Mouse (Mus musculus) hindbrain, embryonic 13.5 days (tissue): ENCODE results near the gene Mthfd1. TPM values are rescaled to one million over a fixed set of nuclear protein-coding genes. Genes with fewer than 3 reads are reported as not detected.

Experiments
- ATAC-seq: fragments of 200-750 bp; cut with Nextera tagmentation; 2 replicates; pipeline ENCODE4 v1.8.0; 2017; ENCODE audit warnings: moderate TSS enrichment; ENCODE audit not compliant: low FRiP score
- H3K27ac ChIP-seq: fragments of 300-500 bp; sonication (generic); 2 replicates; pipeline ENCODE4 v1.5.1; 2015; ENCODE audit warnings: inconsistent platforms, mild to moderate bottlenecking, moderate library complexity
- H3K27me3 ChIP-seq: fragments of 300-500 bp; sonication (generic); 2 replicates; pipeline ENCODE4 v1.6.1; 2015; ENCODE audit warnings: mild to moderate bottlenecking, inconsistent platforms
- H3K36me3 ChIP-seq: fragments of 300-500 bp; sonication (generic); 2 replicates; pipeline ENCODE4 v1.6.1; 2015; ENCODE audit warnings: mild to moderate bottlenecking, inconsistent platforms
- H3K4me1 ChIP-seq: fragments of 300-500 bp; sonication (generic); replicated peaks from 2 replicates; pipeline ENCODE4 v1.6.1; 2015; ENCODE audit warnings: inconsistent platforms
- H3K4me2 ChIP-seq: fragments of 300-500 bp; sonication (generic); 2 replicates; pipeline ENCODE4 v1.6.1; 2015; ENCODE audit warnings: inconsistent platforms, mild to moderate bottlenecking, moderate library complexity
- H3K4me3 ChIP-seq: fragments of 300-500 bp; sonication (generic); 2 replicates; pipeline ENCODE4 v1.5.1; 2015; ENCODE audit warnings: mild to moderate bottlenecking, inconsistent platforms
- H3K9ac ChIP-seq: fragments of 300-500 bp; sonication (generic); 2 replicates; pipeline ENCODE4 v1.6.1; 2015; ENCODE audit warnings: mild to moderate bottlenecking, inconsistent platforms
- H3K9me3 ChIP-seq: fragments of 300-500 bp; sonication (generic); 2 replicates; pipeline ENCODE4 v1.6.1; 2016; ENCODE audit warnings: inconsistent platforms
- whole genome bisulfite sequencing: fragments of 180-500 bp; shearing (Covaris S2); methylation state at CpG from one replicate; pipeline ENCODE4 v1.1.7; 2015; 5-methylcytosine and 5-hydroxymethylcytosine counted together
- polyA plus RNA-seq: library from polyadenylated mRNA; unstranded; fragments of >200 nt; fragmentation: Nextera tagmentation; extraction: Ambion mirVana; gene quantifications from 2 replicates; pipeline ENCODE4 v1.2.1, GENCODE M21; 2015

Gene Mthfd1
- polyA plus RNA-seq, 1 experiment from 2014 or later = 26.3 TPM

DNA sequence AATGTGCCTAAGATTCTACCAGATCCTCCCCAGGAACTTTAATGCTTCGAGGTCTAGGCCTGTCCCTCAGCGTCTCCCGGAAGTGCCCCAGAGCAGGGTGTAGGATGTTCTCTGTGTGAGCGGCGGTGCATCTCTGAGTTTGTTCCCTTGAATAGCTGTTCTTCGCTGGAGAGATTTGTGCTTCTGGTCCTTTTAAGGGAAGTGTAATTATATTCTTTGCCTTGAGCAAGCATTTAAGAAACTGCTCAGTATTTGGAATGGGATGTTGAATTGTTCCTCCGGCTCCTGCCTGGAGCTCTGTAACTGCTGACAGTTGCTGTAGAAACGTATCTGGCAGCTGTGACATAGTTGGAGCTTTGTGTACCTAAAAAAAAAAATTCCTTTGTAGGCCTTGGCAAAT lies 32.9 kb downstream of the Mthfd1 start:
- 30% methylated on average over 8 of the region's 8 CpGs for WGBS
- 0 out of 2 replicates have a peak, but pooled peaks have one; percentile 43 for ATAC-seq
- no peak overlapping the region for H3K4me3 ChIP-seq

DNA sequence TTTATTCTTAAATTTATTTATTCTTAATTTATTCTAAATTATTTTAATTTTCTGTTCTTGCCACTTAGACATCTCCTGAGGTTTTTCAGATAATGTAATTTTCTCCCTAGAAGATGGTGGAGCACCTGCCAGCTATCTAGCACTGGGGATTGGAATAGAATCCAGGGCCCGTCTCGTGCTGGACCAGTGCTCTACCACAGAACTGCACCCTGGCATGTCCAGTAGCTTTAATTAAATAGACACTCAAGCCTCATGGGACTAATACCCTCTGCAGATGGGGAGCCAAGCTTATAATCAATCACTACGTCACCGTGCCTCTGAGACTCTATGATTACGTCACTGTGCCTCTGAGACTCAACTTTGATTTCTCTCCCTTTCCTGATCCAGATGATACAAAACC lies 33.4 kb downstream of the Mthfd1 start:
- Histone ChIP-seq H3K4me1 (peaks cover 19% of the 10 kb centered on the region), H3K27ac (peak overlapping the region; percentile 52; the same call in 1 of the 2 replicates), H3K4me2 (no peak overlapping the region), H3K4me3 (no peak overlapping the region), H3K9me3 (no peaks in the 10 kb centered on the region), H3K9ac (no peak overlapping the region), H3K36me3 (peaks cover 28% of the 10 kb centered on the region), H3K27me3 (no peaks in the 10 kb centered on the region)
- ATAC-seq = peak; percentile 33; the same call in 1 of the 2 replicates
- WGBS = 32% methylated on average over 5 of the region's 5 CpGs

More for the DNA sequence above, 32.9 kb downstream of the Mthfd1 start:
- Histone ChIP-seq H3K27me3 (no peaks in the 10 kb centered on the region), H3K4me1 (peaks cover 19% of the 10 kb centered on the region), H3K36me3 (peaks cover 33% of the 10 kb centered on the region), H3K4me2 (no peak overlapping the region), H3K9me3 (no peaks in the 10 kb centered on the region), H3K27ac (peak overlapping the region; percentile 69), H3K9ac (no peak overlapping the region)

DNA sequence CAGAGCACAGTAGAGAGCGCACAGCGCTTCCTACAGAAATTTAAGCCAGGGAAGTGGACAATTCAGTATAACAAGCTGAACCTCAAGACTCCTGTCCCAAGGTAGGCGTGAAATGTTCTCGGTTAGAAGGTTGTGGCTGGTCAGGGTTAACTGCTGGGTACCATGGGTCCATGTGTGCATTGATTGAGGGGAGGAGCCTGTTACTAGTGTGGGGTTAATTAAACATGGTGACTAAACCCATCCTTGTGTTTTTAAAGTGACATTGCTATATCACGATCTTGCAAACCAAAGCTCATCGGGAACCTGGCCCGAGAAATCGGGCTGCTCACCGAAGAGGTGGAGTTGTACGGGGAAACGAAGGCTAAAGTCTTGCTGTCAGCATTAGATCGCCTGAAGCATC lies 34.3 kb downstream of the Mthfd1 start:
- 91% methylated on average over 12 of the region's 12 CpGs for WGBS
- no peaks in the 10 kb centered on the region for H3K9me3 ChIP-seq

DNA sequence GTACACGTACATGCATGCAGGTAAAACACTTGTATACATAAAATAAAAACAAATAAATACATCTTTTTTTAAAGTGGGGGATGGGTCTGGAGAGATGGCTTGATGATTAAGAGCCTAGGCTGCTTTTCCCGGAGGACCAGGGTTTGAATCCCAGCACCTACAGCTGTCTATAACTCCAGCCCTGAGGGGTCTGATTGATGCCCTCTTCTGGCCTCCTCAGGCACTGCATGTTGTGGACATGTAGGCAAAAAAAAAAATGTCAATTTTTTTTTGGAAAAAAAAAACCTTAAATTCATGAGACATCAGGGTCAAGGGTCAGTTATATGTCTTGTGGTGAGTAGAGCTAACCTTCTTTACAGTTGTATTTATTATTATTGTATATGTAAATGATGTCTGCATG lies 35.2 kb downstream of the Mthfd1 start:
- Histone ChIP-seq H3K27me3 (no peaks in the 10 kb centered on the region), H3K4me3 (no peak overlapping the region), H3K27ac (no peak overlapping the region), H3K36me3 (peaks cover 31% of the 10 kb centered on the region), H3K9ac (no peak overlapping the region), H3K4me1 (peaks cover 18% of the 10 kb centered on the region), H3K4me2 (no peak overlapping the region), H3K9me3 (no peaks in the 10 kb centered on the region)
- ATAC-seq = no peak
- WGBS = 91% methylated on average over 2 of the region's 2 CpGs

More for the DNA sequence above, 34.3 kb downstream of the Mthfd1 start:
- Histone ChIP-seq H3K27me3 (no peaks in the 10 kb centered on the region), H3K36me3 (peaks cover 28% of the 10 kb centered on the region), H3K4me1 (peaks cover 19% of the 10 kb centered on the region), H3K4me2 (no peak overlapping the region), H3K4me3 (no peak overlapping the region), H3K27ac (0 out of 2 replicates have a peak overlapping the region, but pooled peaks have one; percentile 52), H3K9ac (no peak overlapping the region)
- no peak for ATAC-seq

DNA sequence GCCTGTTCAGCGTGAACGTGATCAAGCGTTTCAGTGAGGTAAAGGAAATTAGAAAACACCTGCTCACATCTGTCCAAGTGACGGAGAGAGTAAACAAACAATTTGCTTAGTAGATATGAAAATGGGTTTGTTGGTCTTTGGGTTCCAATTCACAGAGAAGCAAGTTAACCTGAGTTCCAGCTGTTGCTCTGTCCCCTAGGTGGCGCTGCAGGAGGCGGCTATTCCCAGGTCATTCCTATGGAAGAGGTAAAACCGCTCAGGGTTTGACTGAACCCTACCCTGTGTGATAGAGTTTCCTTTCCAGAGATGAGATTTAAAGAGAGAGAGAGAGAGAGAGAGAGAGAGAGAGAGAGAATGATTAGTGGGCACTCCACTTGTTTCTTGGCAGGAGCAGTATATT lies 38.1 kb downstream of the Mthfd1 start:
- Histone ChIP-seq H3K4me3 (no peak overlapping the region), H3K4me1 (peaks cover 9% of the 10 kb centered on the region), H3K4me2 (no peak overlapping the region), H3K36me3 (peaks cover 45% of the 10 kb centered on the region), H3K27ac (no peak overlapping the region), H3K9ac (no peak overlapping the region), H3K27me3 (no peaks in the 10 kb centered on the region), H3K9me3 (no peaks in the 10 kb centered on the region)
- ATAC-seq = no peak
- 67% methylated on average over 7 of the region's 7 CpGs for WGBS

DNA sequence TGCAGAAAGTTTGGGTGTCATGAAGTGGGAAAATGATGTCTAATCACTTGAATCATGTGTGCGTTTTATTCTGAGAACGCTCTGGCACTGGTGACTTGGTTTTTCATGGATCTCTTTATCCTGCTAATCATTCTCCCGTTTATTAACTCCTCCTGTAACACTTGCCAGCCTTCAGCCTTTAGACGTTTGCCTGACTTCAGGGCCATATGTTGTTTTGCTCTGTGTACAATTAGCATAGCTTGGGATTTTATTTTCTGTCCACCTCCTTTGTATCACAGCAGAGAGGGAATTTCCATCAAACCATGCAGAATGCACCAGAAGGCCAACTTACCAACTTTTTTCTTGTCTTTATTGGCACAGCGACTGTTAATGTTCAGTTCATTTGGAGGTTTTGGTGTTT lies 42.7 kb downstream of the Mthfd1 start:
- Histone ChIP-seq H3K36me3 (peaks cover 45% of the 10 kb centered on the region), H3K27ac (no peak overlapping the region), H3K4me2 (no peak overlapping the region), H3K4me1 (no peaks in the 10 kb centered on the region), H3K27me3 (no peaks in the 10 kb centered on the region), H3K4me3 (no peak overlapping the region), H3K9ac (no peak overlapping the region), H3K9me3 (no peaks in the 10 kb centered on the region)
- ATAC-seq = no peak
- WGBS = 70% methylated on average over 5 of the region's 5 CpGs

DNA sequence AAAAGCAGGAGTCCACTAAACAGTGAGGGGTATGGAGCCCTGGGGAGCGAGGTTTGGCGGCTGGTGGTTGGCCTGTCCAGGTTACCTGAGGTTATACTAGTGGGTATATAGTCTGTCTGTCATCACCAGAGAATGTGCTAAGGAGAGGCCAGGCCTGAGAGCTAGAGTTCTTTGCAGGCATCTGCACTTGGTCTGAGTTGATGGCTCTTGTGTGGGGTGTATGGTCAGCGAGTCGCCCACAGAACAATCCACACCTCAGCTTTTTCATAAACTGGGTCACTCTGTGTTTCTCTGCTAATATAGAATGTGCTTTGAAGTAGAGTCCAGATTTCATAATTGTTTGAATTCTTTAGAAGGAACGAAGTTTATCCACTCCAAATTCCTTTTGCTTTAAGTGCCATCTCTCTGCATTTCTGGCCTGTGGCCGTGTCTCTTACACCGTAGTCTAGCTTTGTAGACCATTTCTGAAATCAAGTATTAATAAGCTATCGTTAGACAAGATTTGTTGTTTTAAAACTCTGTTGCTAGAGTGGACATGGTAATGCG lies 44.3 kb downstream of the Mthfd1 start:
- ATAC-seq = no peak
- Histone ChIP-seq H3K4me1 (no peaks in the 10 kb centered on the region; the same call in 1 of the 2 replicates), H3K36me3 (peaks cover 48% of the 10 kb centered on the region), H3K9ac (no peak overlapping the region), H3K27ac (no peak overlapping the region), H3K27me3 (no peaks in the 10 kb centered on the region), H3K4me2 (no peak overlapping the region), H3K9me3 (no peaks in the 10 kb centered on the region), H3K4me3 (no peak overlapping the region)
- WGBS = 96% methylated on average over 9 of the region's 9 CpGs

DNA sequence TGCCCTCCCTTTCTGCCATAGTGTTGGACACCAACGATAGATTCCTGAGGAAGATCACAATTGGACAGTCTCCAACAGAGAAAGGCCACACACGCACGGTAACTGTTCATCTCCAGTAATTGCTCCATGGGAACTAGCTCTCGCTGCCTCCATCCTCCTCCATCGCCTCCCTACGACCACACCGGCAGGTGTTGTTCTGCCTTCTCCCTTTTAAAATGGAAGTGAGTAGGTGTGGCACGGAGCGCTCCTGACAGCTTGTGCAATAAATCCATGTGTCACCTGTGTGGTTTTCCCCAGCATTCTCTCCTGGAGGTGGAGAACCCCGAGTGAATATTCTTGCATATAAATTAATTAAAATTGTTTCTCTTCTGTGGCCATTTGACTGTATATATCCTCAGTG lies 45.3 kb downstream of the Mthfd1 start:
- no peaks in the 10 kb centered on the region; the same call in 1 of the 2 replicates for H3K4me1 ChIP-seq
- H3K27me3 ChIP-seq = no peaks in the 10 kb centered on the region
- H3K27ac ChIP-seq = no peak overlapping the region
- H3K9ac ChIP-seq = no peak overlapping the region
- no peak overlapping the region for H3K4me3 ChIP-seq
- no peaks in the 10 kb centered on the region for H3K9me3 ChIP-seq
- no peak overlapping the region for H3K4me2 ChIP-seq
- no peak for ATAC-seq
- 91% methylated on average over 10 of the region's 10 CpGs for whole genome bisulfite sequencing
- peaks cover 46% of the 10 kb centered on the region for H3K36me3 ChIP-seq

DNA sequence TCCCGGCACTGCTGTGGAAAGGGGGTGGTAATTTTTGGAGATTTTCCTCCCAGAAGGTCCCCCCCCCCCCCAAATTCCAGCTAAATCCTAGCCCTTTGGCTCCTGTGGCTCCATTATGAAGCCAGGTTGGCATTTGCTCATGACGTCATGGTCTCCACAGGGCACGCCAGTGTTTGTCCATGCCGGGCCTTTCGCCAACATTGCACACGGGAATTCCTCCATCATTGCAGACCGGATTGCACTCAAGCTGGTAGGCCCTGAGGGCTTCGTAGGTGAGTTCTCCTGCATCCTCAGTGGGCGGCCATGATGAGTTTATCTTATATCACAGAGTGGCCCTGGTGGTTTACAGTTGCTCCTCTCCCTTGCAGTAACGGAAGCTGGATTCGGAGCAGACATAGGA lies 48.4 kb downstream of the Mthfd1 start:
- Histone ChIP-seq H3K27ac (peak overlapping the region; percentile 42; the same call in 1 of the 2 replicates), H3K36me3 (peaks cover 28% of the 10 kb centered on the region)
- no peak for ATAC-seq

DNA sequence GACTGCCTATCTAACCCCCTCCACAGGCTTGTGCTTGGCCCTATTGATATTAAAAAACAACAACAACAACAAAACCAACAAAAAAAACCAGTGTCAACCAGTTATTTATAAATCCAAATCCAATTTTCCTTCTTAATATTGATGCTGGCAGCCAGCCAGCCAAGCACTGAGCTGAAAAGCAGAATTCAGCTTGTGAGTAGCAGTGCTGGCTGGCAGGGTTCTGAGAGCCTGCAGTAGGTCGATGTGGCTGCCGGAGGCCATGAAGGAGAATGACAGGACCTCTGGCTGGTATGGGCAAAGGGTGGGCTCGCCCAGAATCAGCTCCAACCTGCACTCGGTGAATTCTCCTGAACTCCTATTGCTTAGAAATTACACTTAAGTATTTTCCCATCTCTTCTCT lies 49.1 kb downstream of the Mthfd1 start:
- 49% methylated on average over 4 of the region's 4 CpGs for WGBS
- no peaks in the 10 kb centered on the region for H3K9me3 ChIP-seq
- peaks cover 17% of the 10 kb centered on the region for H3K4me1 ChIP-seq
- ATAC-seq = no peak
- no peaks in the 10 kb centered on the region for H3K27me3 ChIP-seq
- H3K9ac ChIP-seq = no peak overlapping the region
- peaks cover 24% of the 10 kb centered on the region for H3K36me3 ChIP-seq
- H3K27ac ChIP-seq = peak overlapping the region; percentile 42
- no peak overlapping the region for H3K4me2 ChIP-seq
- H3K4me3 ChIP-seq = no peak overlapping the region

More for the DNA sequence above, 48.4 kb downstream of the Mthfd1 start:
- no peak overlapping the region for H3K4me3 ChIP-seq
- no peak overlapping the region for H3K4me2 ChIP-seq
- peaks cover 17% of the 10 kb centered on the region for H3K4me1 ChIP-seq
- H3K27me3 ChIP-seq = no peaks in the 10 kb centered on the region
- 89% methylated on average over 11 of the region's 11 CpGs for WGBS
- no peaks in the 10 kb centered on the region for H3K9me3 ChIP-seq
- H3K9ac ChIP-seq = no peak overlapping the region

DNA sequence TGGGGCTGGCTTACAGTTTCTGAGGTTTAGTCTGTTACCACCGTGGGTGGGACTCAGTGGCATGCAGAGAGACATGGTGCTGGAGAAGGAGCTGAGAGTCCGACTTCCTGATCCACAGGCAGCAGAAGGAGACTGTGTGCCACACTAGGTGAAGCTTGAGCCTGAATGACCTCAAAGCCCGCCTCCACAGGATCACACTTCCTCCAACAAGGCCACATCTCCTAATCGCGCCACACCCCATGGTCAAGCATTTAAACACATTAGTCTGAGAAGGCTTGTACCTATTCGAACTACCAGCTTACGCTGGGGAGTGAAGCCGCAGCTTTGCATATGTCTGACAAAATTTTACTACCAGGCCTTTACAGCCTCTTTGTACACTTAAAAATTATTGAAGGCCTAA lies 50.0 kb downstream of the Mthfd1 start:
- WGBS = 93% methylated on average over 8 of the region's 8 CpGs
- H3K27ac ChIP-seq = no peak overlapping the region

DNA sequence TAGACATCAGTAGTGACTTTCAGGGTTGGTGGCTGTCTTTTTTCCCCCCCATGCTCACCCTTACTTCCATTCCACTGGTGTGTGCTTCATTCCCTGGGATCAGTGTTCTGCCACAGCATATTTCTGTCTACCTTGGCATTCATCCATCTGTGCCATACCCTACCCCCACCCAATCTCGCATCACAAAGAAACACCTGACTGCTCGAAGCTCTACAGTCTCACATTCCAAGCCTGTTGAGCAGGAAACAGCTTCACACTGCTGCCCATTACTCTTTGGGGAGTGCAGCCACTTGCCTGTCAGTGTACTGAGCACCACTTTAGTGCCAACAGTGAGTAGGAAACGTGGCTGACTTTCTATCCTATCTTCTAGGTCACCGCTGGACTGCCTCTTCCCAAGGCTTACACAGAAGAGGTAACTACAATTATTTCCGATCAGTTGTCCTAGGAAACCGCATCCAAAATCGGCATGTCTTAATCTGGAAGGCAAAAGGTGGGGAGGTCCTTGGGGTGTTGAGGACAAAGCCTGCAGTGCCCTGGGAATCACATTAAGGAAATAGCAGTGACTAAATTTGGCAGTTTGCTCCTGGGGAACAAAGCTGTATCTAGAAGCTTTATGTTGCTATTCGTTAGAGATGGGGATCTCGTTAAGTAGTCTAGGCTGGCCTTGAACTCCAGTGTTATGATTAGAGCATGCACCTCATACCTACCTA lies 51.9 kb downstream of the Mthfd1 start:
- Histone ChIP-seq H3K9me3 (no peaks in the 10 kb centered on the region), H3K27me3 (no peaks in the 10 kb centered on the region), H3K9ac (no peak overlapping the region), H3K36me3 (peaks cover 11% of the 10 kb centered on the region), H3K4me1 (peaks cover 17% of the 10 kb centered on the region), H3K4me3 (no peak overlapping the region), H3K27ac (no peak overlapping the region), H3K4me2 (no peak overlapping the region)
- WGBS = 80% methylated on average over 9 of the region's 9 CpGs
- ATAC-seq = no peak

More for the DNA sequence above, 50.0 kb downstream of the Mthfd1 start:
- peaks cover 23% of the 10 kb centered on the region for H3K36me3 ChIP-seq
- no peak overlapping the region for H3K9ac ChIP-seq
- ATAC-seq = no peak
- no peaks in the 10 kb centered on the region for H3K9me3 ChIP-seq
- H3K4me2 ChIP-seq = no peak overlapping the region
- H3K27me3 ChIP-seq = no peaks in the 10 kb centered on the region
- peaks cover 17% of the 10 kb centered on the region for H3K4me1 ChIP-seq
- no peak overlapping the region for H3K4me3 ChIP-seq

DNA sequence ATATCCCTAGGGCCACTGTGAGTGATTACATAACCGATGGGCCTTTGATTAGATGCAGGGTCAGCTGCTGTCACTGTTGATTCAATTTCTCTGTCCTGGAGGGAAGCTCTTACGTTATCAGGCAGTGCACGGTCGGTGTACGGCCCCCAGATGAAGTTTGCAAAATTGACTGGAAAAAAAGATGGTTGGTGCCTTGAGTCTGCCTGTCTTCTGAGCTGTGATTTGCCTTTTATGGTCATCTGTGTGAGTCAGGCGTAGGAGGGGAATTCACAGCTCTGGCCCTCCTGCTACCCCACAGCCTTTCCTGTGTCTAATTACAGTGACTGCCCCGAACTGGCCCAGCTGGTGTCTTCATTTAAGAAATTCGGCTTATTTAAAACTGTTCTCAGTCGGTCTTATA lies 52.9 kb downstream of the Mthfd1 start:
- peaks cover 16% of the 10 kb centered on the region for H3K36me3 ChIP-seq
- WGBS = 43% methylated on average over 9 of the region's 9 CpGs
- H3K9ac ChIP-seq = 0 out of 2 replicates have a peak overlapping the region, but pooled peaks have one; percentile 39
- H3K4me2 ChIP-seq = no peak overlapping the region
- H3K27me3 ChIP-seq = no peaks in the 10 kb centered on the region
- peak; percentile 17; the same call in 1 of the 2 replicates for ATAC-seq
- no peak overlapping the region for H3K27ac ChIP-seq
- H3K4me1 ChIP-seq = peaks cover 17% of the 10 kb centered on the region
- no peak overlapping the region for H3K4me3 ChIP-seq
- no peaks in the 10 kb centered on the region for H3K9me3 ChIP-seq
